Mouse (Mus musculus) midbrain, embryonic 15.5 days (tissue): Measurements from ENCODE around the gene Scnn1b. TPM values are rescaled to one million over a fixed set of nuclear protein-coding genes. Genes with fewer than 3 reads are reported as not detected.

Experiments used
- ATAC-seq: fragments of 200-750 bp; cut with Nextera tagmentation; replicated peaks from 2 replicates; pipeline ENCODE4 v1.8.0; 2017; ENCODE audit warnings: moderate TSS enrichment
- H3K27ac ChIP-seq: fragments of 300-500 bp; sonication (generic); 2 replicates; pipeline ENCODE4 v1.5.1; 2015; ENCODE audit warnings: mild to moderate bottlenecking, inconsistent platforms
- H3K27me3 ChIP-seq: fragments of 300-500 bp; sonication (generic); replicated peaks from 2 replicates; pipeline ENCODE4 v1.6.1; 2015; ENCODE audit warnings: inconsistent platforms
- H3K36me3 ChIP-seq: fragments of 300-500 bp; sonication (generic); replicated peaks from 2 replicates; pipeline ENCODE4 v1.6.1; 2015; ENCODE audit warnings: inconsistent platforms
- H3K4me1 ChIP-seq: fragments of 300-500 bp; sonication (generic); 2 replicates; pipeline ENCODE4 v1.6.1; 2015; ENCODE audit warnings: inconsistent platforms
- H3K4me2 ChIP-seq: fragments of 300-500 bp; sonication (generic); 2 replicates; pipeline ENCODE4 v1.6.1; 2015; ENCODE audit warnings: inconsistent platforms, mild to moderate bottlenecking, moderate library complexity
- H3K4me3 ChIP-seq: fragments of 300-500 bp; sonication (generic); 2 replicates; pipeline ENCODE4 v1.5.1; 2015; ENCODE audit warnings: mild to moderate bottlenecking, inconsistent platforms
- H3K9ac ChIP-seq: fragments of 300-500 bp; sonication (generic); 2 replicates; pipeline ENCODE4 v1.6.1; 2015; ENCODE audit warnings: mild to moderate bottlenecking, inconsistent platforms
- H3K9me3 ChIP-seq: fragments of 300-500 bp; sonication (generic); 2 replicates; pipeline ENCODE4 v1.6.1; 2016; ENCODE audit warnings: inconsistent platforms
- WGBS: fragments of 180-500 bp; shearing (Covaris S2); methylation state at CpG from one replicate; pipeline ENCODE4 v1.1.7; 2015; ENCODE audit warnings: mixed read lengths; 5-methylcytosine and 5-hydroxymethylcytosine counted together
- polyA plus RNA-seq: library from polyadenylated mRNA; unstranded; fragments of >200 nt; fragmentation: Nextera tagmentation; extraction: Ambion mirVana; gene quantifications from 2 replicates; pipeline ENCODE4 v1.2.1, GENCODE M21; 2015

Gene Scnn1b
- polyA plus RNA-seq = 0.13 and 0.15 TPM in 2 replicates

- no peak for ATAC-seq
- 2% methylated on average over 40 of the region's 42 CpGs for WGBS
- Histone ChIP-seq H3K4me3 (peak within 1 kb of the TSS; percentile 38), H3K36me3 (no peaks in the 10 kb centered on the region), H3K9ac (peak within 1 kb of the TSS; percentile 35; the same call in 1 of the 2 replicates), H3K27me3 (peaks cover 25% of the 10 kb centered on the region), H3K4me2 (peak within 1 kb of the TSS; percentile 77), H3K27ac (no peak within 1 kb of the TSS), H3K9me3 (no peaks in the 10 kb centered on the region), H3K4me1 (peaks cover 11% of the 10 kb centered on the region)
Measured at GRCm38 (mm10) chr7:121864858-121865585, at the start of gene Scnn1b. Scnn1b (plus strand) TSS chr7:121865038.

GRCm38 (mm10) chr7:121821632-121822031 lies 43.2 kb upstream of the Scnn1b start:
- H3K4me2 ChIP-seq = no peak overlapping the region
- ATAC-seq = no peak
- H3K9ac ChIP-seq = no peak overlapping the region
- no peaks in the 10 kb centered on the region for H3K9me3 ChIP-seq
- 92% methylated on average over 6 of the region's 6 CpGs for WGBS
- no peak overlapping the region for H3K27ac ChIP-seq
- no peaks in the 10 kb centered on the region for H3K4me1 ChIP-seq
- H3K27me3 ChIP-seq = no peaks in the 10 kb centered on the region
- H3K4me3 ChIP-seq = no peak overlapping the region
- H3K36me3 ChIP-seq = no peaks in the 10 kb centered on the region

- H3K4me2 ChIP-seq = no peak overlapping the region
- H3K36me3 ChIP-seq = no peaks in the 10 kb centered on the region
- H3K4me1 ChIP-seq = no peaks in the 10 kb centered on the region
- H3K27me3 ChIP-seq = no peaks in the 10 kb centered on the region
- no peak overlapping the region for H3K4me3 ChIP-seq
- no peaks in the 10 kb centered on the region for H3K9me3 ChIP-seq
- no peak overlapping the region for H3K9ac ChIP-seq
- WGBS = 85% methylated on average over 1 of the region's 1 CpGs
- ATAC-seq = no peak
- H3K27ac ChIP-seq = no peak overlapping the region
Measured at GRCm38 (mm10) chr7:121828481-121828880, 36.4 kb upstream of the Scnn1b start.

- no peak overlapping the region for H3K27ac ChIP-seq
- H3K9ac ChIP-seq = no peak overlapping the region
- 89% methylated on average over 7 of the region's 7 CpGs for WGBS
- H3K4me2 ChIP-seq = no peak overlapping the region
- no peaks in the 10 kb centered on the region for H3K36me3 ChIP-seq
- no peaks in the 10 kb centered on the region for H3K4me1 ChIP-seq
- ATAC-seq = no peak
- H3K4me3 ChIP-seq = no peak overlapping the region
- H3K27me3 ChIP-seq = no peaks in the 10 kb centered on the region
- no peaks in the 10 kb centered on the region for H3K9me3 ChIP-seq
Measured at GRCm38 (mm10) chr7:121835392-121835791, 29.4 kb upstream of the Scnn1b start.

GRCm38 (mm10) chr7:121836827-121837226 lies 28.0 kb upstream of the Scnn1b start:
- ATAC-seq = no peak
- Histone ChIP-seq H3K27me3 (no peaks in the 10 kb centered on the region), H3K4me2 (no peak overlapping the region), H3K9me3 (no peaks in the 10 kb centered on the region), H3K4me3 (no peak overlapping the region), H3K27ac (no peak overlapping the region), H3K4me1 (no peaks in the 10 kb centered on the region), H3K36me3 (no peaks in the 10 kb centered on the region), H3K9ac (no peak overlapping the region)
- 94% methylated on average over 7 of the region's 7 CpGs for WGBS

- H3K4me2 ChIP-seq = no peak overlapping the region
- no peaks in the 10 kb centered on the region for H3K9me3 ChIP-seq
- no peak overlapping the region for H3K9ac ChIP-seq
- WGBS = 60% methylated on average over 7 of the region's 7 CpGs
- no peaks in the 10 kb centered on the region for H3K27me3 ChIP-seq
- H3K4me1 ChIP-seq = no peaks in the 10 kb centered on the region
- H3K36me3 ChIP-seq = no peaks in the 10 kb centered on the region
- H3K4me3 ChIP-seq = no peak overlapping the region
- no peak for ATAC-seq
- no peak overlapping the region for H3K27ac ChIP-seq
Measured at GRCm38 (mm10) chr7:121840810-121841209, 24.0 kb upstream of the Scnn1b start.

- Histone ChIP-seq H3K36me3 (no peaks in the 10 kb centered on the region), H3K27ac (no peak overlapping the region), H3K9ac (no peak overlapping the region), H3K4me1 (no peaks in the 10 kb centered on the region), H3K27me3 (no peaks in the 10 kb centered on the region), H3K9me3 (no peaks in the 10 kb centered on the region), H3K4me3 (no peak overlapping the region), H3K4me2 (no peak overlapping the region)
- ATAC-seq = no peak
- 82% methylated on average over 6 of the region's 6 CpGs for WGBS
Measured at GRCm38 (mm10) chr7:121842234-121842633, 22.6 kb upstream of the Scnn1b start.

GRCm38 (mm10) chr7:121845964-121846363 lies 18.9 kb upstream of the Scnn1b start:
- Histone ChIP-seq H3K4me2 (no peak overlapping the region), H3K27me3 (no peaks in the 10 kb centered on the region), H3K4me1 (no peaks in the 10 kb centered on the region), H3K4me3 (no peak overlapping the region), H3K27ac (no peak overlapping the region), H3K36me3 (no peaks in the 10 kb centered on the region), H3K9ac (no peak overlapping the region), H3K9me3 (no peaks in the 10 kb centered on the region)
- ATAC-seq = no peak
- 76% methylated on average over 6 of the region's 6 CpGs for WGBS

GRCm38 (mm10) chr7:121848537-121849168 lies 16.2 kb upstream of the Scnn1b start:
- no peak for ATAC-seq
- Histone ChIP-seq H3K36me3 (no peaks in the 10 kb centered on the region), H3K9ac (no peak overlapping the region), H3K4me1 (no peaks in the 10 kb centered on the region), H3K4me2 (no peak overlapping the region), H3K27ac (no peak overlapping the region), H3K4me3 (no peak overlapping the region), H3K9me3 (no peaks in the 10 kb centered on the region), H3K27me3 (no peaks in the 10 kb centered on the region)
- WGBS = 93% methylated on average over 8 of the region's 9 CpGs

- Histone ChIP-seq H3K27me3 (no peaks in the 10 kb centered on the region), H3K9ac (no peak overlapping the region), H3K4me3 (no peak overlapping the region), H3K27ac (no peak overlapping the region), H3K9me3 (no peaks in the 10 kb centered on the region), H3K4me1 (no peaks in the 10 kb centered on the region), H3K36me3 (no peaks in the 10 kb centered on the region), H3K4me2 (no peak overlapping the region)
- ATAC-seq = no peak
- 88% methylated on average over 11 of the region's 11 CpGs for WGBS
Measured at GRCm38 (mm10) chr7:121857177-121857884, 7.5 kb upstream of the Scnn1b start.

GRCm38 (mm10) chr7:121858939-121859338 lies 5.9 kb upstream of the Scnn1b start:
- ATAC-seq = no peak
- no peaks in the 10 kb centered on the region for H3K9me3 ChIP-seq
- WGBS = 83% methylated on average over 8 of the region's 8 CpGs
- no peak overlapping the region for H3K4me3 ChIP-seq
- H3K27me3 ChIP-seq = 0 out of 2 replicates have a peak, but pooled peaks cover 4% of the 10 kb centered on the region
- no peak overlapping the region for H3K4me2 ChIP-seq
- H3K36me3 ChIP-seq = no peaks in the 10 kb centered on the region
- no peaks in the 10 kb centered on the region for H3K4me1 ChIP-seq
- no peak overlapping the region for H3K9ac ChIP-seq
- H3K27ac ChIP-seq = no peak overlapping the region

- ATAC-seq = no peak
- H3K4me2 ChIP-seq = no peak overlapping the region
- H3K27me3 ChIP-seq = no peaks in the 10 kb centered on the region
- H3K36me3 ChIP-seq = no peaks in the 10 kb centered on the region
- no peak overlapping the region for H3K9ac ChIP-seq
- no peaks in the 10 kb centered on the region for H3K9me3 ChIP-seq
- H3K4me3 ChIP-seq = no peak overlapping the region
- H3K4me1 ChIP-seq = no peaks in the 10 kb centered on the region
- WGBS = 88% methylated on average over 2 of the region's 3 CpGs
- H3K27ac ChIP-seq = no peak overlapping the region
Measured at GRCm38 (mm10) chr7:121871631-121872030, 6.8 kb downstream of the Scnn1b start.
